Comparison of ENCODE assay signal across 22 mouse cellular contexts in genomic region chr9:112137820-112138219, GRCm38 (mm10).
A peak's percentile ranks its signal among the peaks of the same experiment; 100 is the strongest.
DNase-seq lines count a peak whose midpoint lies in the region; ATAC-seq and TF ChIP-seq lines count a peak whose summit lies in the region.
"Had no signal": no experiment of that assay in that cellular context is flagged by ENCODE, and none has a peak within 500 bp of the region (broad histone marks: within the 10 kb centered on the region; RNA-seq: fewer than 3 reads in every experiment).

No protein-coding gene starts in this region.

- H3K27me3 ChIP-seq in liver, embryonic 13.5 days: no peaks in the 10 kb centered on the region
- H3K27me3 ChIP-seq in liver, postnatal 0 days (ENCODE audit: insufficient read depth, low read length): no peaks in the 10 kb centered on the region
- H3K27me3 ChIP-seq in lung, postnatal 0 days (replicated peaks; ENCODE audit: insufficient read depth, low read length): no peaks in the 10 kb centered on the region
- H3K27me3 ChIP-seq in stomach, postnatal 0 days (ENCODE audit: control insufficient read depth, insufficient read depth, low read length): no peaks in the 10 kb centered on the region
- no peaks in the 10 kb centered on the region for H3K27me3 ChIP-seq in forebrain, embryonic 13.5 days
- H3K27me3 ChIP-seq: embryonic facial prominence, embryonic 15.5 days; forebrain, embryonic 15.5 days; heart, embryonic 13.5 days; hindbrain, embryonic 12.5 days had no signal

- DNase-seq in liver, embryonic 13.5 days: no peak
- DNase-seq in liver, postnatal 0 days: no peak
- DNase-seq in lung, postnatal 0 days (ENCODE audit: low spot score): peak; percentile 71
- no peak for DNase-seq in lung, postnatal 4 days
- peak; percentile 24 for DNase-seq in stomach, postnatal 0 days (ENCODE audit: low spot score)
- DNase-seq in layer of hippocampus, adult 9-10 months (ENCODE audit: low spot score): no peak
- DNase-seq: adrenal gland, postnatal 10 days; cerebellum, adult 11 months; cerebellum, adult 8-10 months; cerebellum, postnatal 14 days; embryo, embryonic 11 days; gastrocnemius, postnatal 14 days; heart, postnatal 4 days had no signal

- no peak overlapping the region for H3K4me3 ChIP-seq in liver, embryonic 13.5 days (replicated peaks)
- H3K4me3 ChIP-seq in liver, postnatal 0 days (ENCODE audit: low read depth, low read length): no peak overlapping the region
- no peak overlapping the region for H3K4me3 ChIP-seq in lung, postnatal 0 days (ENCODE audit: low read depth, low read length)
- no peak overlapping the region for H3K4me3 ChIP-seq in stomach, postnatal 0 days (ENCODE audit: low read depth, low read length)
- H3K4me3 ChIP-seq in forebrain, embryonic 13.5 days: no peak overlapping the region
- H3K4me3 ChIP-seq: embryonic facial prominence, embryonic 15.5 days; erythroblast, embryonic 14.5 days; forebrain, embryonic 10.5 days; forebrain, embryonic 15.5 days; heart, embryonic 13.5 days; hindbrain, embryonic 12.5 days had no signal

- TF ChIP-seq EP300 in liver, postnatal 0 days (IDR thresholded peaks at IDR 0.05; ENCODE audit: low read depth): no peak
- 0 out of 2 replicates have a peak, but pooled peaks have one; percentile 10 for TF ChIP-seq EP300 in lung, postnatal 0 days (IDR thresholded peaks at IDR 0.05)
- TF ChIP-seq EP300 in stomach, postnatal 0 days (optimal IDR thresholded peaks at IDR 0.05): no peak

- no peaks in the 10 kb centered on the region for H3K9me3 ChIP-seq in liver, embryonic 13.5 days (replicated peaks)
- H3K9me3 ChIP-seq in liver, postnatal 0 days (ENCODE audit: low read length): no peaks in the 10 kb centered on the region
- H3K9me3 ChIP-seq in lung, postnatal 0 days (ENCODE audit: low read length): no peaks in the 10 kb centered on the region
- no peaks in the 10 kb centered on the region for H3K9me3 ChIP-seq in stomach, postnatal 0 days (ENCODE audit: control insufficient read depth, low read length)
- H3K9me3 ChIP-seq in forebrain, embryonic 13.5 days (replicated peaks): no peaks in the 10 kb centered on the region
- H3K9me3 ChIP-seq: embryonic facial prominence, embryonic 15.5 days; forebrain, embryonic 10.5 days; forebrain, embryonic 15.5 days; heart, embryonic 13.5 days; hindbrain, embryonic 12.5 days had no signal

- H3K9ac ChIP-seq in liver, embryonic 13.5 days: no peak overlapping the region
- H3K9ac ChIP-seq in liver, postnatal 0 days (replicated peaks): no peak overlapping the region
- no peak overlapping the region for H3K9ac ChIP-seq in lung, postnatal 0 days (replicated peaks; ENCODE audit: low read depth)
- H3K9ac ChIP-seq in stomach, postnatal 0 days (ENCODE audit: low read length): no peak overlapping the region
- H3K9ac ChIP-seq in forebrain, embryonic 13.5 days: no peak overlapping the region
- H3K9ac ChIP-seq: embryonic facial prominence, embryonic 15.5 days; forebrain, embryonic 15.5 days; heart, embryonic 13.5 days; hindbrain, embryonic 12.5 days had no signal

- no peaks in the 10 kb centered on the region for H3K36me3 ChIP-seq in liver, embryonic 13.5 days
- H3K36me3 ChIP-seq in liver, postnatal 0 days (replicated peaks; ENCODE audit: insufficient read depth, low read length): no peaks in the 10 kb centered on the region
- H3K36me3 ChIP-seq in lung, postnatal 0 days (ENCODE audit: insufficient read depth, low read length): no peaks in the 10 kb centered on the region
- no peaks in the 10 kb centered on the region for H3K36me3 ChIP-seq in stomach, postnatal 0 days (ENCODE audit: control insufficient read depth, insufficient read depth, low read length)
- H3K36me3 ChIP-seq in forebrain, embryonic 13.5 days (ENCODE audit: poor library complexity, severe bottlenecking): no peaks in the 10 kb centered on the region
- H3K36me3 ChIP-seq: embryonic facial prominence, embryonic 15.5 days; forebrain, embryonic 10.5 days; G1E; heart, embryonic 13.5 days; hindbrain, embryonic 12.5 days had no signal

- no peak overlapping the region for H3K4me2 ChIP-seq in liver, embryonic 13.5 days
- H3K4me2 ChIP-seq in liver, postnatal 0 days (ENCODE audit: low read depth, low read length): no peak overlapping the region
- H3K4me2 ChIP-seq in lung, postnatal 0 days (replicated peaks; ENCODE audit: low read depth, low read length): no peak overlapping the region
- no peak overlapping the region for H3K4me2 ChIP-seq in stomach, postnatal 0 days (replicated peaks; ENCODE audit: low read depth)
- no peak overlapping the region for H3K4me2 ChIP-seq in forebrain, embryonic 13.5 days
- H3K4me2 ChIP-seq: embryonic facial prominence, embryonic 15.5 days; forebrain, embryonic 15.5 days; heart, embryonic 13.5 days; hindbrain, embryonic 12.5 days had no signal

- H3K27ac ChIP-seq in liver, embryonic 13.5 days: no peak overlapping the region
- no peak overlapping the region for H3K27ac ChIP-seq in liver, postnatal 0 days (ENCODE audit: low read depth)
- no peak overlapping the region for H3K27ac ChIP-seq in lung, postnatal 0 days (ENCODE audit: low read length)
- H3K27ac ChIP-seq in stomach, postnatal 0 days (replicated peaks): no peak overlapping the region
- H3K27ac ChIP-seq in forebrain, embryonic 13.5 days: no peak overlapping the region
- H3K27ac ChIP-seq: embryonic facial prominence, embryonic 15.5 days; forebrain, embryonic 10.5 days; forebrain, embryonic 15.5 days; heart, embryonic 13.5 days; hindbrain, embryonic 12.5 days had no signal

- ATAC-seq in liver, embryonic 13.5 days (ENCODE audit: low read depth): peak; percentile 51; the same call in 1 of the 2 replicates
- no peak for ATAC-seq in liver, postnatal 0 days
- peak; percentile 85 for ATAC-seq in lung, postnatal 0 days
- ATAC-seq in megakaryocyte progenitor cell, adult 5-6 weeks (replicated peaks; ENCODE audit: poor library complexity): peak; percentile 26; the same call in 1 of the 2 replicates
- ATAC-seq in stomach, postnatal 0 days (ENCODE audit: low FRiP score, low TSS enrichment): peak; percentile 60; the same call in 1 of the 2 replicates
- no peak for ATAC-seq in forebrain, embryonic 13.5 days
- ATAC-seq: forebrain, embryonic 15.5 days had no signal

- TF ChIP-seq CTCF in liver, postnatal 0 days (IDR thresholded peaks at IDR 0.05; ENCODE audit: low read depth): no peak
- peak; percentile 9; the same call in 1 of the 2 replicates for TF ChIP-seq CTCF in lung, postnatal 0 days (IDR thresholded peaks at IDR 0.05)
- TF ChIP-seq CTCF in stomach, postnatal 0 days (IDR thresholded peaks at IDR 0.05; ENCODE audit: low read depth): no peak

- 0 out of 2 replicates have a peak, but pooled peaks cover 4% of the 10 kb centered on the region for H3K4me1 ChIP-seq in liver, embryonic 13.5 days (replicated peaks)
- no peaks in the 10 kb centered on the region for H3K4me1 ChIP-seq in liver, postnatal 0 days (ENCODE audit: insufficient read depth)
- no peaks in the 10 kb centered on the region for H3K4me1 ChIP-seq in lung, postnatal 0 days (ENCODE audit: insufficient read depth, low read depth, low read length)
- H3K4me1 ChIP-seq in stomach, postnatal 0 days (replicated peaks; ENCODE audit: control insufficient read depth, insufficient read depth): no peaks in the 10 kb centered on the region
- H3K4me1 ChIP-seq in forebrain, embryonic 13.5 days: no peaks in the 10 kb centered on the region
- H3K4me1 ChIP-seq: embryonic facial prominence, embryonic 15.5 days; forebrain, embryonic 10.5 days; forebrain, embryonic 15.5 days; heart, embryonic 13.5 days; hindbrain, embryonic 12.5 days had no signal

Comparison
In these comparisons a context has a peak if more than half of its experiments do, and no peak if none do; other contexts are left out.
1. ATAC-seq: peak in liver, embryonic 13.5 days (single experiment), lung, postnatal 0 days (single experiment), megakaryocyte progenitor cell, adult 5-6 weeks (single experiment) and stomach, postnatal 0 days (single experiment); none in liver, postnatal 0 days (single experiment) and forebrain, embryonic 13.5 days (single experiment).
2. DNase-seq: peak in lung, postnatal 0 days (single experiment) and stomach, postnatal 0 days (single experiment); none in liver, embryonic 13.5 days (single experiment), liver, postnatal 0 days (single experiment), lung, postnatal 4 days (0 of 2) and layer of hippocampus, adult 9-10 months (single experiment).